Mouse (Mus musculus): ENCODE results near the gene Fam19a2. TPM values are rescaled to one million over a fixed set of nuclear protein-coding genes. Genes with fewer than 3 reads are reported as not detected.

Gene Fam19a2
- polyA plus RNA-seq (2012; rRNA removed) (3.0 and 4.2 TPM in 2 replicates), polyA plus RNA-seq (2014; fragmentation: Nextera tagmentation; extraction: Ambion mirVana) (3.2 and 4.1 TPM in 2 replicates)

- peak within 1 kb of the TSS; percentile 57 for H3K4me3 ChIP-seq (replicated peaks; ENCODE audit: low read length)
- H3K4me1 ChIP-seq (ENCODE audit: control insufficient read depth, insufficient read depth, low read length) = peaks cover 9% of the 10 kb centered on the region
- ATAC-seq (ENCODE audit: low FRiP score, low read depth) (peak; percentile 38; the same call in 1 of the 2 replicates), DNase-seq (ENCODE audit: low spot score) (peak; percentile 93)
- peak within 1 kb of the TSS; percentile 54 for H3K9ac ChIP-seq (ENCODE audit: low read depth, low read length, severe bottlenecking)
- no peaks in the 10 kb centered on the region for H3K36me3 ChIP-seq (ENCODE audit: control insufficient read depth, insufficient read depth, low read length)
- peak within 1 kb of the TSS; percentile 86 for H3K4me2 ChIP-seq (replicated peaks; ENCODE audit: low read depth, low read length, severe bottlenecking)
- TF ChIP-seq POLR2A (IDR thresholded peaks at IDR 0.05; ENCODE audit: borderline replicate concordance, extremely low read depth, insufficient read depth, insufficient read length) = no peak
- 0% methylated on average over 12 of the region's 12 CpGs for WGBS
- no peaks in the 10 kb centered on the region; the same call in 1 of the 2 replicates for H3K27me3 ChIP-seq (ENCODE audit: control insufficient read depth, insufficient read depth, low read length)
- H3K9me3 ChIP-seq (ENCODE audit: control insufficient read depth, low read length) = no peaks in the 10 kb centered on the region
- H3K27ac ChIP-seq (replicated peaks; ENCODE audit: low read depth, low read length) = no peak within 1 kb of the TSS
These were observed at the start of gene Fam19a2 for GRCm38 (mm10) chr10:123263876-123264309. Gene Fam19a2 (plus strand): TSS chr10:123263996.

DNA sequence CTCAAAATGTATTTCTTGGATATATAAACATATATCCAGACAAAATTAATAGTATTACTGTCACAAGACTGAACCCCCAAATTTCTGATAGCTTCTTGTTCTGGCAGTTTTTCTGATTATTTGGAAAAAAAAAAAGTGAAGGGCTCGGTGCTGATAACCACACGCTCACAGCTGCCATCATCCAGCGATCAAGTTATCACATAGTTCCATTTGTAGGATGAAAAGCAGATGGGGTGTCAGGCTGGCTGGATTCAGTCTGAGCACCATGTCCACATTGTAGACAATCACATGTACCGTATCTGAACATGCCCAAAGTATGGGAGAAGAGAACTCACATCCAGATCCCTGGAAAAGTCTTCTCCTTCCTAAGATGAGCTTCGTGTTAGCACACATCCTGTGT, 41.0 kb upstream of the Fam19a2 start:
- no peaks in the 10 kb centered on the region for H3K9me3 ChIP-seq (ENCODE audit: control insufficient read depth, low read length)
- H3K4me2 ChIP-seq (replicated peaks; ENCODE audit: low read depth, low read length, severe bottlenecking) = no peak overlapping the region
- no peaks in the 10 kb centered on the region for H3K27me3 ChIP-seq (ENCODE audit: control insufficient read depth, insufficient read depth, low read length)
- ATAC-seq (ENCODE audit: low FRiP score, low read depth) (no peak), DNase-seq (ENCODE audit: low spot score) (no peak)
- H3K27ac ChIP-seq (replicated peaks; ENCODE audit: low read depth, low read length) = no peak overlapping the region
- WGBS = 89% methylated on average over 5 of the region's 5 CpGs
- H3K4me3 ChIP-seq (replicated peaks; ENCODE audit: low read length) = no peak overlapping the region
- no peaks in the 10 kb centered on the region for H3K36me3 ChIP-seq (ENCODE audit: control insufficient read depth, insufficient read depth, low read length)
- no peaks in the 10 kb centered on the region for H3K4me1 ChIP-seq (ENCODE audit: control insufficient read depth, insufficient read depth, low read length)
- no peak overlapping the region for H3K9ac ChIP-seq (ENCODE audit: low read depth, low read length, severe bottlenecking)
- no peak for TF ChIP-seq POLR2A (IDR thresholded peaks at IDR 0.05; ENCODE audit: borderline replicate concordance, extremely low read depth, insufficient read depth, insufficient read length)

GRCm38 (mm10) chr10:123229420-123229819, 34.4 kb upstream of the Fam19a2 start:
- no peaks in the 10 kb centered on the region for H3K36me3 ChIP-seq (ENCODE audit: control insufficient read depth, insufficient read depth, low read length)
- TF ChIP-seq POLR2A (IDR thresholded peaks at IDR 0.05; ENCODE audit: borderline replicate concordance, extremely low read depth, insufficient read depth, insufficient read length) = no peak
- ATAC-seq (ENCODE audit: low FRiP score, low read depth) = no peak
- no peak overlapping the region for H3K4me3 ChIP-seq (replicated peaks; ENCODE audit: low read length)
- no peak overlapping the region for H3K27ac ChIP-seq (replicated peaks; ENCODE audit: low read depth, low read length)
- H3K9me3 ChIP-seq (ENCODE audit: control insufficient read depth, low read length) = no peaks in the 10 kb centered on the region
- H3K9ac ChIP-seq (ENCODE audit: low read depth, low read length, severe bottlenecking) = no peak overlapping the region
- WGBS = 90% methylated on average over 5 of the region's 5 CpGs
- H3K4me2 ChIP-seq (replicated peaks; ENCODE audit: low read depth, low read length, severe bottlenecking) = no peak overlapping the region
- no peaks in the 10 kb centered on the region for H3K27me3 ChIP-seq (ENCODE audit: control insufficient read depth, insufficient read depth, low read length)
- no peaks in the 10 kb centered on the region for H3K4me1 ChIP-seq (ENCODE audit: control insufficient read depth, insufficient read depth, low read length)
- no peak for DNase-seq (ENCODE audit: low spot score)

DNA sequence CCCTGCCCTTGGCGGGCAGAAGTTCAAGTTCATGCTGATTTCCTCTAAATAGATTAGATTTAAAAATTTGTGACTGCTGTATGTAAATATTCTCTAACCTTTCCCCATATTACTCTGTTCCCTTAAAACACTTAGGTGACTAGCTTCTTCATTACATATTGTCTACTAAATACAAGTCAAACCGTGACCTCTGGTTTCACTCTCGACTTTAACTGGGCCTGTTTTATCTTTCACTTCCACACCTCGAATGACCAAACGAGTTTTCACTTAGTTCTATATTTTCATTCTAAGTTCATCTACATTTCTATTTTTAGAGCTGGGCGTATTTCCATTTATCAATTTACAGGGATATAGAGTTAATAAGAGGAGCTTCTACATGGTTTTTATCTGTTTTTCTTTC, 15.7 kb upstream of the Fam19a2 start:
- WGBS = 90% methylated on average over 6 of the region's 6 CpGs
- no peak overlapping the region for H3K27ac ChIP-seq (replicated peaks; ENCODE audit: low read depth, low read length)

GRCm38 (mm10) chr10:123251904-123252303, 11.9 kb upstream of the Fam19a2 start:
- DNase-seq (ENCODE audit: low spot score) = peak; percentile 27
- H3K27ac ChIP-seq (replicated peaks; ENCODE audit: low read depth, low read length) = no peak overlapping the region
- no peak overlapping the region for H3K4me2 ChIP-seq (replicated peaks; ENCODE audit: low read depth, low read length, severe bottlenecking)
- 38% methylated on average over 9 of the region's 9 CpGs for WGBS
- H3K9me3 ChIP-seq (ENCODE audit: control insufficient read depth, low read length) = no peaks in the 10 kb centered on the region
- H3K4me3 ChIP-seq (replicated peaks; ENCODE audit: low read length) = no peak overlapping the region
- no peak for TF ChIP-seq POLR2A (IDR thresholded peaks at IDR 0.05; ENCODE audit: borderline replicate concordance, extremely low read depth, insufficient read depth, insufficient read length)
- no peaks in the 10 kb centered on the region for H3K36me3 ChIP-seq (ENCODE audit: control insufficient read depth, insufficient read depth, low read length)
- ATAC-seq (ENCODE audit: low FRiP score, low read depth) = peak; percentile 71; the same call in 1 of the 2 replicates
- no peak overlapping the region for H3K9ac ChIP-seq (ENCODE audit: low read depth, low read length, severe bottlenecking)
- no peaks in the 10 kb centered on the region for H3K4me1 ChIP-seq (ENCODE audit: control insufficient read depth, insufficient read depth, low read length)
- H3K27me3 ChIP-seq (ENCODE audit: control insufficient read depth, insufficient read depth, low read length) = no peaks in the 10 kb centered on the region

More for the DNA sequence above, 15.7 kb upstream of the Fam19a2 start:
- no peaks in the 10 kb centered on the region for H3K4me1 ChIP-seq (ENCODE audit: control insufficient read depth, insufficient read depth, low read length)
- H3K4me2 ChIP-seq (replicated peaks; ENCODE audit: low read depth, low read length, severe bottlenecking) = no peak overlapping the region
- no peaks in the 10 kb centered on the region for H3K36me3 ChIP-seq (ENCODE audit: control insufficient read depth, insufficient read depth, low read length)
- no peak overlapping the region for H3K9ac ChIP-seq (ENCODE audit: low read depth, low read length, severe bottlenecking)
- H3K9me3 ChIP-seq (ENCODE audit: control insufficient read depth, low read length) = no peaks in the 10 kb centered on the region
- no peaks in the 10 kb centered on the region for H3K27me3 ChIP-seq (ENCODE audit: control insufficient read depth, insufficient read depth, low read length)
- ATAC-seq (ENCODE audit: low FRiP score, low read depth) = no peak
- no peak for DNase-seq (ENCODE audit: low spot score)
- no peak for TF ChIP-seq POLR2A (IDR thresholded peaks at IDR 0.05; ENCODE audit: borderline replicate concordance, extremely low read depth, insufficient read depth, insufficient read length)
- H3K4me3 ChIP-seq (replicated peaks; ENCODE audit: low read length) = no peak overlapping the region

Measured in limb, embryonic 14.5 days (tissue).